Mouse (Mus musculus) midbrain, embryonic 12.5 days (tissue): Measurements from ENCODE around the gene Odf3l1. TPM values are rescaled to one million over a fixed set of nuclear protein-coding genes. Genes with fewer than 3 reads are reported as not detected.

ENCODE experiments used
- ATAC-seq: fragments of 200-750 bp; cut with Nextera tagmentation; 2 replicates; pipeline ENCODE4 v1.8.0; 2017; ENCODE audit warnings: low read depth, moderate TSS enrichment, moderate library complexity; ENCODE audit not compliant: low FRiP score
- H3K27ac ChIP-seq: fragments of 300-500 bp; sonication (generic); replicated peaks from 2 replicates; pipeline ENCODE4 v1.5.1; 2016; ENCODE audit warnings: mild to moderate bottlenecking
- H3K27me3 ChIP-seq: fragments of 300-500 bp; sonication (generic); 2 replicates; pipeline ENCODE4 v1.6.1; 2016; ENCODE audit warnings: mild to moderate bottlenecking
- H3K36me3 ChIP-seq: fragments of 300-500 bp; sonication (generic); 2 replicates; pipeline ENCODE4 v1.6.1; 2016
- H3K4me1 ChIP-seq: fragments of 300-500 bp; sonication (generic); 2 replicates; pipeline ENCODE4 v1.6.1; 2016
- H3K4me2 ChIP-seq: fragments of 300-500 bp; sonication (generic); replicated peaks from 2 replicates; pipeline ENCODE4 v1.6.1; 2016; ENCODE audit warnings: mild to moderate bottlenecking, moderate library complexity
- H3K4me3 ChIP-seq: fragments of 300-500 bp; sonication (generic); 2 replicates; pipeline ENCODE4 v1.5.1; 2016; ENCODE audit warnings: mild to moderate bottlenecking
- H3K9ac ChIP-seq: fragments of 300-500 bp; sonication (generic); replicated peaks from 2 replicates; pipeline ENCODE4 v1.6.1; 2016; ENCODE audit warnings: mild to moderate bottlenecking, moderate library complexity
- H3K9me3 ChIP-seq: fragments of 300-500 bp; sonication (generic); 2 replicates; pipeline ENCODE4 v1.6.1; 2016; ENCODE audit warnings: mild to moderate bottlenecking
- WGBS: fragments of 180-500 bp; shearing (Covaris S2); methylation state at CpG from one replicate; pipeline ENCODE4 v1.1.7; 2016; 5-methylcytosine and 5-hydroxymethylcytosine counted together
- polyA plus RNA-seq: library from polyadenylated mRNA; unstranded; fragments of >200 nt; fragmentation: Nextera tagmentation; extraction: Ambion mirVana; gene quantifications from 2 replicates; pipeline ENCODE4 v1.2.1, GENCODE M21; 2016

The Odf3l1 gene
- polyA plus RNA-seq, 1 experiment from 2014 or later = not detected

GRCm38 (mm10) chr9:56880790-56881189, 16.3 kb upstream of the Odf3l1 start:
- no peak overlapping the region for H3K27ac ChIP-seq
- ATAC-seq = no peak
- 68% methylated on average over 9 of the region's 9 CpGs for WGBS
- no peaks in the 10 kb centered on the region for H3K9me3 ChIP-seq
- H3K4me3 ChIP-seq = no peak overlapping the region
- no peak overlapping the region for H3K4me2 ChIP-seq
- no peaks in the 10 kb centered on the region for H3K36me3 ChIP-seq
- H3K27me3 ChIP-seq = peaks cover 5% of the 10 kb centered on the region; the same call in 1 of the 2 replicates
- no peak overlapping the region for H3K9ac ChIP-seq
- no peaks in the 10 kb centered on the region for H3K4me1 ChIP-seq

GRCm38 (mm10) chr9:56877284-56877683, 12.8 kb upstream of the Odf3l1 start:
- Histone ChIP-seq H3K4me2 (no peak overlapping the region), H3K4me1 (no peaks in the 10 kb centered on the region), H3K9me3 (no peaks in the 10 kb centered on the region), H3K9ac (no peak overlapping the region), H3K4me3 (no peak overlapping the region), H3K27me3 (peaks cover 5% of the 10 kb centered on the region; the same call in 1 of the 2 replicates), H3K36me3 (no peaks in the 10 kb centered on the region), H3K27ac (no peak overlapping the region)
- ATAC-seq = no peak
- WGBS = 89% methylated on average over 5 of the region's 5 CpGs

DNA sequence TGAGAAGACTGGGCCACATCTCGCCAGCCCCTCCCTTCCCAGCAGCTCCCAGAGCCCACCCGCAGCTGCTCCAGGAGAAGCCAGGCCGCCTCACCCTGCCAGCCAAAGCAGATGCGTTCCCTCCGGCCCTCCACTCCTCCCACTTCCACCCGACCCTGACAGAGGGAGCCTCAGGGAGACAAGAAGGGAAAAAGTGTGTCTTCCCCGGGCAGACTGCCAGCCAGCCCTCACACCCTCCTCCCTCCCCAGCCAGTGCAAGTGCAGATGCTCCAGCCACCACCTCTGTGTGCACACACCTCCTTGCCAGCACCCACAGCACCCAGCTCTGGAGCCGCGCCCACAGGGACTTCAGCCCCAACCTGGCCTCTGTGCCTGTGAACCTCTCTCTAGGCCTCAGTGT, 12.3 kb upstream of the Odf3l1 start:
- Histone ChIP-seq H3K27me3 (peaks cover 5% of the 10 kb centered on the region; the same call in 1 of the 2 replicates), H3K27ac (no peak overlapping the region), H3K9me3 (no peaks in the 10 kb centered on the region), H3K4me2 (no peak overlapping the region), H3K4me1 (no peaks in the 10 kb centered on the region), H3K36me3 (no peaks in the 10 kb centered on the region), H3K9ac (no peak overlapping the region), H3K4me3 (no peak overlapping the region)
- 56% methylated on average over 9 of the region's 9 CpGs for WGBS
- ATAC-seq = no peak

DNA sequence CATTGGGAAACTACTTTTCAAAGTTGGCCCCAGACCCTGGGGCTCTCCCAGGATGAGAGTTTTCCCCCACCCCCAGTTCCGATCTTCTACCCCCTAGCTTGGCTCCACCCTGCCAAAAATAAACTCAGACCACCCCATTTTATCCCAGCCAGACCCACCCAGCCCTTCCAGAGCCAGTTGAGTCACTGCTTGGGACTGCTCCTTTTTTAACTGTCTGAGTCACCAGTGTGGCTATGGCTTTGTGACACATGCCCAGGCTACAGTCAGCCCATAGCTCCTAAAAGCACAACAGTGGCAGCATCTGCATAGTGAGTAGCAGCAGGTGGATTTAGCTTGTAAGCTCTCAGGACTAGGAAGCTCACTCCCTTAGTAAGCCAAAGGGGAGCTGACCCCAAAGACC, 8.6 kb upstream of the Odf3l1 start:
- Histone ChIP-seq H3K4me3 (no peak overlapping the region), H3K36me3 (no peaks in the 10 kb centered on the region), H3K4me1 (peaks cover 6% of the 10 kb centered on the region), H3K4me2 (no peak overlapping the region), H3K9me3 (no peaks in the 10 kb centered on the region), H3K27me3 (no peaks in the 10 kb centered on the region), H3K27ac (no peak overlapping the region), H3K9ac (no peak overlapping the region)
- no peak for ATAC-seq
- WGBS = 77% methylated on average over 1 of the region's 1 CpGs

- Histone ChIP-seq H3K4me1 (peaks cover 8% of the 10 kb centered on the region), H3K9ac (no peak overlapping the region), H3K9me3 (no peaks in the 10 kb centered on the region), H3K27me3 (no peaks in the 10 kb centered on the region), H3K36me3 (no peaks in the 10 kb centered on the region), H3K27ac (no peak overlapping the region), H3K4me3 (no peak overlapping the region), H3K4me2 (no peak overlapping the region)
- 86% methylated on average over 5 of the region's 5 CpGs for WGBS
- no peak for ATAC-seq
Observed at GRCm38 (mm10) chr9:56872105-56872903, 7.8 kb upstream of the Odf3l1 start.

DNA sequence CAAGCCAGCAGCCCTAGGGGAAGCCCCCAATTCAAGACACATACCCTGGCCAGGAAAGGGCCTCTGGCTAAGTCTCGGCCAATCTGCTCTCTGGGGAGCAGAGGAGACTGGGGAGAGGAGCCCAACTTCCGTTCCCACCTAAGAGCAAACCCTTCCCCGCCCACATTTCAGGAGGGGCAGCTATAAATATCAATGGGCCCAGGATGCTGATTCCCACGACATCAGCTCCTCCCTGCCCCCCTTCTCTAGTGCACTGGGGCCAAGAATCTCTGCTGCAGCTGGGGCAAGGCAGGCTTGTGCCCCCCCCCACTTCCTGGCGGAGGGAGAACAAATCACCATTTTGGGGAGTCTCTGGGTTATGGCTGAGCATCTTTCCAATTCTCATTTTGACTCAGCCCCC, 6.7 kb upstream of the Odf3l1 start:
- Histone ChIP-seq H3K27ac (no peak overlapping the region), H3K4me2 (no peak overlapping the region), H3K36me3 (no peaks in the 10 kb centered on the region), H3K4me1 (peaks cover 8% of the 10 kb centered on the region), H3K9ac (no peak overlapping the region), H3K4me3 (no peak overlapping the region), H3K27me3 (peaks cover 4% of the 10 kb centered on the region; the same call in 1 of the 2 replicates), H3K9me3 (no peaks in the 10 kb centered on the region)
- no peak for ATAC-seq
- WGBS = 60% methylated on average over 5 of the region's 5 CpGs

GRCm38 (mm10) chr9:56870778-56871177, 6.3 kb upstream of the Odf3l1 start:
- H3K36me3 ChIP-seq = no peaks in the 10 kb centered on the region
- no peak overlapping the region for H3K4me3 ChIP-seq
- no peaks in the 10 kb centered on the region for H3K9me3 ChIP-seq
- 83% methylated on average over 10 of the region's 10 CpGs for WGBS
- H3K9ac ChIP-seq = no peak overlapping the region
- no peak overlapping the region for H3K4me2 ChIP-seq
- H3K4me1 ChIP-seq = peaks cover 8% of the 10 kb centered on the region
- ATAC-seq = no peak
- H3K27ac ChIP-seq = no peak overlapping the region
- peaks cover 7% of the 10 kb centered on the region for H3K27me3 ChIP-seq

DNA sequence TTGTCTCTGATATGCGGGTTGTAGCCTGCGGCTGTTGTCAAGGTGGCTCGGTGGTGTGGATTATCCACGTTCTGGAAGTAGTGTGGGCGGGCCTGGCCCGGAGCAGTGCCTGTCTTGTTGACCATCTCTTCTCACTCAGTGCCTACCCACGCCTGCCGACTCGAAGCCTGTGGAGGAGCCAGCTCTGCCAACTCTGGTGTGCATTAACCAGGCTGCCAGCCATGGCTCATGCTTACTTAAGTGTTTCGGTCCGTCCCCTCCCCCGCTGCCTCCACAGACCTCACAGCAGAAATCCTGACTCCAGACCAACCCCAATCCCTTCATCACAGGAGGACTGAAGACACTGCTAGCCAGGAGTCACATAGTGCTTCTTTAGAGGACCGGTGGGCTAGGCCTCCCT, 5.1 kb upstream of the Odf3l1 start:
- no peak for ATAC-seq
- H3K4me2 ChIP-seq = no peak overlapping the region
- H3K27me3 ChIP-seq = peaks cover 20% of the 10 kb centered on the region
- no peaks in the 10 kb centered on the region for H3K36me3 ChIP-seq
- H3K4me1 ChIP-seq = peaks cover 14% of the 10 kb centered on the region
- no peak overlapping the region for H3K27ac ChIP-seq
- WGBS = 85% methylated on average over 13 of the region's 13 CpGs
- H3K9me3 ChIP-seq = no peaks in the 10 kb centered on the region
- no peak overlapping the region for H3K9ac ChIP-seq
- no peak overlapping the region for H3K4me3 ChIP-seq

- Histone ChIP-seq H3K9me3 (no peaks in the 10 kb centered on the region), H3K27me3 (peaks cover 28% of the 10 kb centered on the region), H3K27ac (no peak overlapping the region), H3K4me2 (no peak overlapping the region), H3K4me3 (no peak overlapping the region), H3K36me3 (no peaks in the 10 kb centered on the region), H3K9ac (no peak overlapping the region), H3K4me1 (peaks cover 21% of the 10 kb centered on the region)
- WGBS = 58% methylated on average over 6 of the region's 6 CpGs
- ATAC-seq = peak; percentile 70; the same call in 1 of the 2 replicates
Observed at GRCm38 (mm10) chr9:56868292-56868691, 3.8 kb upstream of the Odf3l1 start.

DNA sequence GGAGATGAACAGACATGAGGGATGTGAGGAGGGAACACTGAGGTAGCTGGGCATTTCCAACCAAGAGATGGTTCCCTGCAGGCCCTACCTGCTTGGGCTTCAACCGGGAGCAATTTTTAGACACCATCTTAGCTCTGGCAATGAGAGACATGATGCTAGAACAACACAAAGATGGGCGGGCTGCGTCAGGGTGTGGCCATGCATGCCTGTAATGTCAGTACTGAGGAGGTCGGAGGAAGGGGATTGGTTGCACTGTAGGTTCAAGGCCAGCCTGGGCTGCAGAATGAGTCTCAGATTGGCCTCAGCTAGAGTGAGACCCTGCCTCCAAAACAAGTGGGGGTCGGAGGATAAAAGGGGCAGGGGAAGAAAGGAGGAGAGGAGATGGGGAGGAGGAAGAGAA, 2.0 kb upstream of the Odf3l1 start:
- Histone ChIP-seq H3K27ac (no peak overlapping the region), H3K4me3 (no peak overlapping the region), H3K4me2 (no peak overlapping the region), H3K4me1 (peaks cover 21% of the 10 kb centered on the region), H3K36me3 (no peaks in the 10 kb centered on the region), H3K9me3 (no peaks in the 10 kb centered on the region), H3K27me3 (peaks cover 33% of the 10 kb centered on the region), H3K9ac (no peak overlapping the region)
- no peak for ATAC-seq
- 86% methylated on average over 5 of the region's 5 CpGs for WGBS

- no peaks in the 10 kb centered on the region for H3K36me3 ChIP-seq
- ATAC-seq = no peak
- WGBS = 75% methylated on average over 11 of the region's 11 CpGs
- no peak overlapping the region for H3K27ac ChIP-seq
- peaks cover 33% of the 10 kb centered on the region for H3K27me3 ChIP-seq
- H3K4me1 ChIP-seq = peaks cover 21% of the 10 kb centered on the region
- no peak overlapping the region; the same call in 1 of the 2 replicates for H3K4me3 ChIP-seq
- no peaks in the 10 kb centered on the region for H3K9me3 ChIP-seq
- no peak overlapping the region for H3K4me2 ChIP-seq
- no peak overlapping the region for H3K9ac ChIP-seq
Observed at GRCm38 (mm10) chr9:56865673-56866400, 1.4 kb upstream of the Odf3l1 start.

DNA sequence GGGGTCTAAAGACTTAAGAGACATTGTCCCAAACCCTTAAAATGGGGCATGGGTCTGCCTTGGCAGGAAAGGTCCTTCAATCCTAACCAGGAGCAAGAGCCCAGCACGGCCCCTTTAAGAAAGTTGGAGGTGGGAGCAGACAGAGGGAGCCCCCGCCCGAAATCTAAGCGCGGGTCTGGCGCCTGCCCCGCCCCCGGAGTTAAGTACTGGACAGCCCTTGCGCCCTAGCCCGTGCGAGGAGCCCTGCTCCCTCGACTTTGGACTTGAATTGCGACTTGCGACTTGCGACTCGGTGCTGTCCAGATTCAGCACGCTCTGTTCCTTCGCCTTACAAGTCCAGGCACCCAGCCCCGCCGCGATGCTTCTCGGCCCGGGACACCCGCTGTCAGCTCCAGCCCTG, 353 bp upstream of the Odf3l1 start, which contains the start of gene Cspg4:
Cspg4 (plus strand) TSS at position 202 of the 400 bp plus-strand sequence.
- peak within 1 kb of the TSS; percentile 31 for H3K4me3 ChIP-seq
- no peaks in the 10 kb centered on the region for H3K9me3 ChIP-seq
- no peak within 1 kb of the TSS for H3K27ac ChIP-seq
- peaks cover 21% of the 10 kb centered on the region for H3K4me1 ChIP-seq
- H3K36me3 ChIP-seq = no peaks in the 10 kb centered on the region
- WGBS = 1% methylated on average over 24 of the region's 24 CpGs
- H3K4me2 ChIP-seq = peak within 1 kb of the TSS; percentile 54
- peaks cover 33% of the 10 kb centered on the region for H3K27me3 ChIP-seq
- H3K9ac ChIP-seq = peak within 1 kb of the TSS; percentile 21; the same call in 1 of the 2 replicates
- ATAC-seq = no peak
